Mouse (Mus musculus) cerebellum, adult 9-11 months (tissue): ENCODE data around the gene Olfr531.

Source experiments
- DNase-seq: peaks from one replicate; pipeline ENCODE4 v3.0.0; 2022

Olfr531 gene

GRCm38 (mm10) chr7:140402818-140403217 lies at the start of gene Olfr531:
Gene Olfr531, minus strand, starts transcription at chr7:140402918.
- DNase-seq = no peak

- no peak for DNase-seq
Observed at GRCm38 (mm10) chr7:140443141-140443540, 40.4 kb upstream of the Olfr531 start.

GRCm38 (mm10) chr7:140421539-140421938 lies 18.8 kb upstream of the Olfr531 start, which contains the start of gene Olfr532:
Gene Olfr532, minus strand, starts transcription at chr7:140421639.
- no peak for DNase-seq

- DNase-seq = no peak
Observed at GRCm38 (mm10) chr7:140376911-140377310, 25.8 kb downstream of the Olfr531 start.

- no peak for DNase-seq
Observed at GRCm38 (mm10) chr7:140376231-140376630, 26.5 kb downstream of the Olfr531 start, which contains the start of gene Olfr530. Gene Olfr530, minus strand, starts transcription at chr7:140376331.

- no peak for DNase-seq
Observed at GRCm38 (mm10) chr7:140374300-140374699, 28.4 kb downstream of the Olfr531 start.

- DNase-seq = no peak
Observed at GRCm38 (mm10) chr7:140361571-140361970, 41.1 kb downstream of the Olfr531 start, which contains the start of gene Olfr60. Gene Olfr60, minus strand, starts transcription at chr7:140361671.
